Mouse (Mus musculus) liver, embryonic 12.5 days (tissue): ENCODE data around the gene Elmsan1. TPM values are rescaled to one million over a fixed set of nuclear protein-coding genes. Genes with fewer than 3 reads are reported as not detected.

Source experiments
- ATAC-seq: fragments of 200-750 bp; cut with Nextera tagmentation; 2 replicates; pipeline ENCODE4 v1.8.0; 2017; ENCODE audit warnings: moderate number of reproducible peaks, mild to moderate bottlenecking, moderate library complexity
- H3K27ac ChIP-seq: fragments of 300-500 bp; sonication (generic); 2 replicates; pipeline ENCODE4 v1.5.1; 2016; ENCODE audit warnings: mild to moderate bottlenecking
- H3K27me3 ChIP-seq: fragments of 300-500 bp; sonication (generic); replicated peaks from 2 replicates; pipeline ENCODE4 v1.6.1; 2016; ENCODE audit warnings: mild to moderate bottlenecking, moderate library complexity
- H3K36me3 ChIP-seq: fragments of 300-500 bp; sonication (generic); 2 replicates; pipeline ENCODE4 v1.6.1; 2016; ENCODE audit warnings: mild to moderate bottlenecking, moderate library complexity
- H3K4me1 ChIP-seq: fragments of 300-500 bp; sonication (generic); 2 replicates; pipeline ENCODE4 v1.6.1; 2016
- H3K4me2 ChIP-seq: fragments of 300-500 bp; sonication (generic); 2 replicates; pipeline ENCODE4 v1.6.1; 2016; ENCODE audit warnings: mild to moderate bottlenecking, moderate library complexity
- H3K4me3 ChIP-seq: fragments of 300-500 bp; sonication (generic); 2 replicates; pipeline ENCODE4 v1.5.1; 2016; ENCODE audit warnings: mild to moderate bottlenecking, moderate library complexity
- H3K9ac ChIP-seq: fragments of 300-500 bp; sonication (generic); 2 replicates; pipeline ENCODE4 v1.6.1; 2016; ENCODE audit warnings: mild to moderate bottlenecking, moderate library complexity
- H3K9me3 ChIP-seq: fragments of 300-500 bp; sonication (generic); replicated peaks from 2 replicates; pipeline ENCODE4 v1.6.1; 2016; ENCODE audit warnings: mild to moderate bottlenecking, moderate library complexity
- WGBS: fragments of 180-500 bp; shearing (Covaris S2); methylation state at CpG from one replicate; pipeline ENCODE4 v1.1.7; 2016; ENCODE audit not compliant: insufficient replicate concordance; 5-methylcytosine and 5-hydroxymethylcytosine counted together
- polyA plus RNA-seq: library from polyadenylated mRNA; unstranded; fragments of >200 nt; fragmentation: Nextera tagmentation; extraction: Ambion mirVana; gene quantifications from 2 replicates; pipeline ENCODE4 v1.2.1, GENCODE M21; 2016

The Elmsan1 gene
- polyA plus RNA-seq, 1 experiment from 2014 or later = 6.9 TPM

GRCm38 (mm10) chr12:84233488-84234100 lies 14.9 kb upstream of the Elmsan1 start:
- Histone ChIP-seq H3K27me3 (no peaks in the 10 kb centered on the region), H3K27ac (peak overlapping the region; percentile 42; the same call in 1 of the 2 replicates), H3K4me3 (no peak overlapping the region), H3K36me3 (no peaks in the 10 kb centered on the region), H3K9ac (peak overlapping the region; percentile 19; the same call in 1 of the 2 replicates), H3K9me3 (no peaks in the 10 kb centered on the region), H3K4me1 (peaks cover 22% of the 10 kb centered on the region), H3K4me2 (no peak overlapping the region)
- ATAC-seq = peak; percentile 42; the same call in 1 of the 2 replicates
- 50% methylated on average over 8 of the region's 8 CpGs for WGBS

DNA sequence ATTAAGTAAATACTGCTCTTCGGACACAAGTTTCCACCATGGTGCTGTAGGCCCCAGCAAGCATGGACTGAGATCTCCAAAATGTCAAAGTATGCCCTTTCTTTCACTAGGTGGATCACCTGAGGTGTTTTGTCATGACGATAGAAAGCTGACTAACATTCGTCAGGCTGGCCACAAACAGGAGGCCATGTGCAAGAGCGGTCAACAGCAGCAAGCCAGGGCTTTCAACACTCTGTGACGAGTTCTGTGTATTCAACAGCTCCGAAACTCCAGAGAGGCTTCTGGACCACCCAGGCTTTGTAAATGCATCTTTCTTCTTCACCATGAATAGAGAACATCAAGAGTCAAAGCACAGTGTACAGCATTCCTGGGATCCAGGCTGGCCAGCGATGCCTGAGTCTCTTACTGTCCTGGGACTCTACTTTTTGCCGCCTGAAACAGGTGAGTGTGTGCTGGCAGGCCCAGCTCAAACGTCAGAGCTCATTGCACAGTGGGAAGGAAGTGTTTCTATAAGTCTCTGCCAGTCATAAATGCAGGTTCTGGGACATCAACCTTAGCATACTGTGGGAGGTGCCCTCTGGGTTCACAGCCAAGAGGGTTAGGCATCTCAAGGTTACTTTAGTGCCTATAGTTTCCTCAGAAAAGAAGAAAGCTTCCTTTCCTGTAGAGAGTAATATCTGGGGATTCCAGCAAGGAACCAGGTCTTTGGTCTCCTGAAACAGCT lies 7.6 kb upstream of the Elmsan1 start:
- Histone ChIP-seq H3K27ac (no peak overlapping the region), H3K27me3 (no peaks in the 10 kb centered on the region; the same call in none of the 2 replicates), H3K9me3 (peaks cover 4% of the 10 kb centered on the region; the same call in 1 of the 2 replicates), H3K36me3 (no peaks in the 10 kb centered on the region), H3K4me2 (no peak overlapping the region), H3K4me3 (no peak overlapping the region), H3K4me1 (peaks cover 19% of the 10 kb centered on the region), H3K9ac (no peak overlapping the region)
- 67% methylated on average over 9 of the region's 9 CpGs for WGBS
- no peak for ATAC-seq

DNA sequence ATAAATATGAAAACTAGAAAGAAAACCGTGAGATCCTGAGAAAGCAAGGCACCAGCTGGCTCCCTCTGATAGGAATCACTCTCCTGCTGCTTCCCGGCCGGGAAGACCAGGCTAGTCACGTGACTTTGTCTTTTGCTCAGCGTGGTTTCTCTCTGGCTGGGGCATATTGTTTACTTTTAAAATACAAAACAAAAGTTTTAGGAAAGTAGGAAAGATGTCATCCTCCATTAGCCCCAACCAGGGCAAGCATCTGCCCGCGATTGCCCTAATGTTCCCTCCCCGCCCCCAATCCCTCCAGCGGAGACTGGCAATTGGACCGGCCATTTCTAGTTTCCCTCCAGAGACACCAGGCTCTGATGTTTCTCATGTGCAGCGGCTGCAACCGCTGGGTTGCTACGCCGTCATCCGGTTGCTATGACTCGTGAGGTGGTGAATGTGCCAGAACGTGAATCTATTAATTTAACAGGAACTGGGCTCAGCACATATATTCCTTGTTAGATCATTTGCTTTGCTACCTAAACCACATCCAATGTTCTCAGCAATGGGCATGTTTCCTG lies 3.8 kb upstream of the Elmsan1 start:
- Histone ChIP-seq H3K9ac (peak overlapping the region; percentile 56), H3K27ac (no peak overlapping the region), H3K4me3 (peak overlapping the region; percentile 43), H3K9me3 (peaks cover 4% of the 10 kb centered on the region; the same call in 1 of the 2 replicates), H3K27me3 (no peaks in the 10 kb centered on the region; the same call in none of the 2 replicates), H3K4me1 (peaks cover 48% of the 10 kb centered on the region), H3K4me2 (peak overlapping the region; percentile 72), H3K36me3 (no peaks in the 10 kb centered on the region)
- ATAC-seq = no peak
- WGBS = 2% methylated on average over 17 of the region's 17 CpGs

DNA sequence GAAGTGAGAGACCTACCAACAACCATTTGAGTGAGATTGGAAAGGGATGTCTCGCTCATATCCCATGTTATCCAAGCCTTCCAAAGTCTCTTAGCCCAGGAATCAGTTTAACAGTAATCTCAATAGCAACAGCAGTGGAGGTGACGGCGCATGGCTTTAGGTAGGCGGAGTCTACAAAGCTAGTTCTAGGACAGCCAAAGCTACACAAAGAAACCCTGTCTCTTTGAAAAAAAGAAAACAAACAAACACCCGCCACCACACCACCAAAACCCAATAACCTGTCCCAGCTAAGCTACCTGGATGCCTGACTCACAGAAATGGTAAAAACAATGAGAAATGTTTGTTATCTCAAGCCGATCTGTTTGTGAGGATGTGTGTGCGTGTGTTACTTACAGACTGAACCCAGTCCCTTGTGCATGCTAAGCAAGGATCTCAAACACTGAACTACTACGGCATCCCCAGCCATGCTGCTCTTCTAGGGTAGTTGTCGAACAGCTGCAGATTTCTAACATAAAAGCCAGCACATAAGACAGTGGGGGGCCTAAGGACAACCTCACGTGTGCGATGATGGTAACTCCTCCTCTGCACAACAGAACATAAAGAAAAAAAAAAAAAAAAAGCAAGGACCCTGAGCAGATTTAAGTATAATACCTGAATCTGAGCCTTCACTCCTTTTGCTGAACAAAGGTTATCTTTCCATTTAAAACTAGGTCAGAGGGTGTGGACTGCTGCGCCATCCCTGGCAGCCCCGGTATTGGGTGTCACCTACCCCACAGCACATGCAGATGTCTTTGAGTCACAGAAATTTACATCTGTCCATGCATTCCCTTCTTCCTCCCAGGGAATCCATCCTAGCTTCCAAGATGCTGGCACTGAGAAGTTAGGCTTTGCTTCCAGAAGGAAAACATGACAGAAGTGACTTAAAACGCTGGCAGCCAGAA lies 2.5 kb upstream of the Elmsan1 start:
- Histone ChIP-seq H3K9me3 (no peaks in the 10 kb centered on the region), H3K4me2 (no peak overlapping the region), H3K4me3 (no peak overlapping the region), H3K27ac (no peak overlapping the region), H3K9ac (no peak overlapping the region), H3K36me3 (peaks cover 4% of the 10 kb centered on the region), H3K4me1 (peaks cover 61% of the 10 kb centered on the region), H3K27me3 (no peaks in the 10 kb centered on the region; the same call in none of the 2 replicates)
- 76% methylated on average over 14 of the region's 14 CpGs for WGBS
- no peak for ATAC-seq

GRCm38 (mm10) chr12:84220515-84220914 lies 1.8 kb upstream of the Elmsan1 start:
- ATAC-seq = no peak

DNA sequence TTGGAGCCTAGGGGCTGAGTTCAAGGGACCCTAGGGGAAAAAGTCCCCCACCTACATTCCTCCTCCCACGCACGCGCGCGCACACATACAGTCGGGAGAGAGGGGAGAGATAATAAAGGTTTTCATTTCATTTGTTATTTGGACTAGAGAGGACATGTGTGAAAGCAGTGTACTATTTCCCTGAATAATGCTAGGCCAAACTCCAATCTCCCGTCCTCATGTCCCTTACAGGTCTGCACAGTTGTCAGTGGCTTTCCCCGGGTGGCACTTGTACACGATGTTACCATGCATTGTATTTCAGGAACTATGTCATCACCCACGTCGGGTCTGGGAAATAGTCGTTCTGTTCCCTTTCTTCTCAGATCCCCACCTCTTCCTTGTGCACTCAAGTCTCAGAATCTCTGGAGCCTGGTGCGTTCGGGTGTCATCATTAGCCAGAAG lies 460 bp upstream of the Elmsan1 start:
- Histone ChIP-seq H3K9ac (peak overlapping the region; percentile 94), H3K4me3 (peak overlapping the region; percentile 88), H3K36me3 (peaks cover 20% of the 10 kb centered on the region), H3K4me1 (peaks cover 82% of the 10 kb centered on the region), H3K9me3 (no peaks in the 10 kb centered on the region), H3K27me3 (no peaks in the 10 kb centered on the region), H3K27ac (peak overlapping the region; percentile 89), H3K4me2 (peak overlapping the region; percentile 87)
- 0 out of 2 replicates have a peak, but pooled peaks have one; percentile 19 for ATAC-seq
- WGBS = 7% methylated on average over 14 of the region's 14 CpGs

More at GRCm38 (mm10) chr12:84220515-84220914, 1.8 kb upstream of the Elmsan1 start:
- no peak overlapping the region for H3K27ac ChIP-seq
- H3K4me2 ChIP-seq = no peak overlapping the region
- H3K9ac ChIP-seq = no peak overlapping the region
- H3K27me3 ChIP-seq = no peaks in the 10 kb centered on the region; the same call in 1 of the 2 replicates
- no peaks in the 10 kb centered on the region for H3K9me3 ChIP-seq
- H3K4me3 ChIP-seq = no peak overlapping the region
- H3K36me3 ChIP-seq = peaks cover 10% of the 10 kb centered on the region
- 63% methylated on average over 4 of the region's 4 CpGs for WGBS
- H3K4me1 ChIP-seq = peaks cover 68% of the 10 kb centered on the region

- WGBS = 12% methylated on average over 21 of the region's 21 CpGs
- Histone ChIP-seq H3K36me3 (peaks cover 26% of the 10 kb centered on the region), H3K27ac (peak overlapping the region; percentile 89), H3K4me1 (peaks cover 85% of the 10 kb centered on the region), H3K4me2 (peak overlapping the region; percentile 87), H3K4me3 (peak overlapping the region; percentile 88), H3K9me3 (no peaks in the 10 kb centered on the region), H3K9ac (peak overlapping the region; percentile 94), H3K27me3 (no peaks in the 10 kb centered on the region)
- ATAC-seq = no peak
These were observed 1.1 kb downstream of the Elmsan1 start for GRCm38 (mm10) chr12:84217508-84218131.

DNA sequence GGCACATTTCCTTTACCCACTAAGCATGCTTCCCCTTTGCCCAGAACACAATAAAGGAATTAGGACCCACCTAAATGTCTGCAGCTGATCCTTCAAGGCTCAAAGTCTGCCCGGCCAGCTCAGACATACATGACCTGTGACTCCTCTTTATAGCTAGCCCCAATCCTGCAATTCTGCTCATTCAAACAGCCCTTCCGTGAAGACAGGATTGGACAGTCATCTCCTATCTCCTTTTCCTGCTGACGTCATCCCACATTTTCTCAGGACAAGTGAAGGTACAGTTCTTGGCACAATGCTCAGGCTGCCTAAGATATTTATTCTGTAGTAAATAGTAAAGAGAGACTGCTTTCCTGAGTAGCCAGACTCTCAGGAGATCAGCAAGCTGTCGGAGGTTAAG lies 1.6 kb downstream of the Elmsan1 start:
- Histone ChIP-seq H3K27ac (peak overlapping the region; percentile 89), H3K36me3 (peaks cover 26% of the 10 kb centered on the region), H3K4me2 (peak overlapping the region; percentile 87), H3K9me3 (no peaks in the 10 kb centered on the region), H3K4me3 (peak overlapping the region; percentile 88), H3K9ac (peak overlapping the region; percentile 94), H3K27me3 (no peaks in the 10 kb centered on the region), H3K4me1 (peaks cover 84% of the 10 kb centered on the region)
- WGBS = 50% methylated on average over 4 of the region's 4 CpGs
- no peak for ATAC-seq

- no peak for ATAC-seq
- Histone ChIP-seq H3K9ac (0 out of 2 replicates have a peak overlapping the region, but pooled peaks have one; percentile 4), H3K4me1 (peaks cover 84% of the 10 kb centered on the region), H3K9me3 (no peaks in the 10 kb centered on the region), H3K36me3 (peaks cover 30% of the 10 kb centered on the region), H3K4me2 (0 out of 2 replicates have a peak overlapping the region, but pooled peaks have one; percentile 9), H3K4me3 (no peak overlapping the region), H3K27me3 (no peaks in the 10 kb centered on the region), H3K27ac (0 out of 2 replicates have a peak overlapping the region, but pooled peaks have one; percentile 1)
- WGBS = 76% methylated on average over 11 of the region's 11 CpGs
These were observed 2.8 kb downstream of the Elmsan1 start for GRCm38 (mm10) chr12:84215758-84216440.

GRCm38 (mm10) chr12:84214495-84215175 lies 4.0 kb downstream of the Elmsan1 start:
- Histone ChIP-seq H3K27me3 (no peaks in the 10 kb centered on the region), H3K27ac (peak overlapping the region; percentile 53), H3K4me3 (no peak overlapping the region), H3K4me2 (no peak overlapping the region), H3K36me3 (peaks cover 36% of the 10 kb centered on the region), H3K9me3 (no peaks in the 10 kb centered on the region), H3K4me1 (peaks cover 87% of the 10 kb centered on the region), H3K9ac (peak overlapping the region; percentile 18; the same call in 1 of the 2 replicates)
- WGBS = 77% methylated on average over 14 of the region's 14 CpGs
- ATAC-seq = no peak
